Mouse (Mus musculus): ENCODE data around the gene Csrp1.

- TF ChIP-seq POLR2A (IDR thresholded peaks at IDR 0.05; ENCODE audit: insufficient read depth, low read length): no peak
- TF ChIP-seq EP300 (IDR thresholded peaks at IDR 0.05; ENCODE audit: insufficient read depth, low read depth, low read length): no peak
Observed at GRCm38 (mm10) chr1:135711126-135711525, 8.7 kb upstream of the Csrp1 start.
